In genomic region chr5:120813023-120813422, GRCm38 (mm10) we compare ENCODE assay signal across 9 mouse cellular contexts. TPM values are rescaled to one million over a fixed set of nuclear protein-coding genes. Genes with fewer than 3 reads are reported as not detected.
DNase-seq lines count a peak whose midpoint lies in the region; ATAC-seq and TF ChIP-seq lines count a peak whose summit lies in the region.
"Had no signal": no experiment of that assay in that cellular context is flagged by ENCODE, and none has a peak within 500 bp of the region (broad histone marks: within the 10 kb centered on the region; RNA-seq: fewer than 3 reads in every experiment).

No protein-coding gene starts in this region.

- peak overlapping the region; percentile 66 for H3K4me2 ChIP-seq in lung, embryonic 16.5 days (ENCODE audit: low read depth, low read length)
- peak overlapping the region; percentile 62 for H3K4me2 ChIP-seq in intestine, postnatal 0 days (replicated peaks; ENCODE audit: low read depth)
- peak overlapping the region; percentile 53 for H3K4me2 ChIP-seq in neural tube, embryonic 13.5 days

- no peak for DNase-seq in lung, postnatal 36 days
- DNase-seq in frontal cortex, adult 2 months (ENCODE audit: extremely low spot score in 1 of 2, low spot score in 1 of 2): no peak
- no peak for DNase-seq in spleen, adult 12 weeks (ENCODE audit: low spot score)

- peak overlapping the region; percentile 67 for H3K9ac ChIP-seq in lung, embryonic 16.5 days (ENCODE audit: low read length)
- peak overlapping the region; percentile 18; the same call in 1 of the 2 replicates for H3K9ac ChIP-seq in intestine, postnatal 0 days (ENCODE audit: low read depth, low read length)
- H3K9ac ChIP-seq in neural tube, embryonic 13.5 days: 0 out of 2 replicates have a peak overlapping the region, but pooled peaks have one; percentile 62

- no peaks in the 10 kb centered on the region for H3K36me3 ChIP-seq in lung, embryonic 16.5 days (ENCODE audit: control insufficient read depth, insufficient read depth, low read length)
- no peaks in the 10 kb centered on the region; the same call in 1 of the 2 replicates for H3K36me3 ChIP-seq in intestine, postnatal 0 days (ENCODE audit: control insufficient read depth, insufficient read depth)
- no peaks in the 10 kb centered on the region for H3K36me3 ChIP-seq in neural tube, embryonic 13.5 days

- peak overlapping the region; percentile 55 for H3K4me3 ChIP-seq in lung, embryonic 16.5 days (ENCODE audit: low read length)
- H3K4me3 ChIP-seq in intestine, postnatal 0 days (ENCODE audit: low read depth, low read length): peak overlapping the region; percentile 43
- H3K4me3 ChIP-seq in neural tube, embryonic 13.5 days: no peak overlapping the region

- 0 out of 2 replicates have a peak, but pooled peaks have one; percentile 3 for ATAC-seq in lung, embryonic 16.5 days (ENCODE audit: low read depth)
- peak; percentile 60 for ATAC-seq in erythroblast, adult 5-6 weeks (replicated peaks; ENCODE audit: low FRiP score, poor library complexity, severe bottlenecking)
- no peak for ATAC-seq in intestine, postnatal 0 days
- no peak for ATAC-seq in neural tube, embryonic 13.5 days (ENCODE audit: low read depth)
- ATAC-seq in CD4-positive, CD25-positive, alpha-beta regulatory T cell, adult 4 months: no peak

- TF ChIP-seq CTCF in intestine, postnatal 0 days (IDR thresholded peaks at IDR 0.05; ENCODE audit: low read depth): no peak

- H3K27ac ChIP-seq in lung, embryonic 16.5 days (ENCODE audit: low read length): no peak overlapping the region; the same call in 1 of the 2 replicates
- H3K27ac ChIP-seq in intestine, postnatal 0 days (ENCODE audit: low read depth, low read length): no peak overlapping the region; the same call in 1 of the 2 replicates
- no peak overlapping the region for H3K27ac ChIP-seq in neural tube, embryonic 13.5 days (replicated peaks)

- peaks cover 4% of the 10 kb centered on the region; the same call in 1 of the 2 replicates for H3K4me1 ChIP-seq in lung, embryonic 16.5 days (replicated peaks; ENCODE audit: control insufficient read depth, insufficient read depth, low read length)
- 0 out of 2 replicates have a peak, but pooled peaks cover 4% of the 10 kb centered on the region for H3K4me1 ChIP-seq in intestine, postnatal 0 days (replicated peaks; ENCODE audit: control insufficient read depth, insufficient read depth, low read length)
- H3K4me1 ChIP-seq in neural tube, embryonic 13.5 days (replicated peaks): peaks cover 9% of the 10 kb centered on the region

- no peaks in the 10 kb centered on the region for H3K27me3 ChIP-seq in lung, embryonic 16.5 days (ENCODE audit: control insufficient read depth, insufficient read depth, low read depth, low read length)
- H3K27me3 ChIP-seq in intestine, postnatal 0 days (replicated peaks; ENCODE audit: control insufficient read depth, insufficient read depth, low read length): no peaks in the 10 kb centered on the region
- no peaks in the 10 kb centered on the region for H3K27me3 ChIP-seq in neural tube, embryonic 13.5 days

- H3K9me3 ChIP-seq in lung, embryonic 16.5 days (ENCODE audit: control insufficient read depth, low read length): no peaks in the 10 kb centered on the region
- no peaks in the 10 kb centered on the region for H3K9me3 ChIP-seq in intestine, postnatal 0 days (ENCODE audit: control insufficient read depth)
- no peaks in the 10 kb centered on the region for H3K9me3 ChIP-seq in neural tube, embryonic 13.5 days

- 79% methylated on average over 6 of the region's 6 CpGs for WGBS in lung, embryonic 16.5 days
- WGBS in intestine, postnatal 0 days: 65% methylated on average over 6 of the region's 6 CpGs
- WGBS in neural tube, embryonic 13.5 days: 87% methylated on average over 6 of the region's 6 CpGs

RNA-seq across cellular contexts. Expression of gene Oas1c, which starts 0.7 kb away (rescaled TPM):
- polyA plus RNA-seq in lung, embryonic 16.5 days (2015; fragmentation: Nextera tagmentation; extraction: Ambion mirVana): 0.69 and 1.1 TPM in 2 replicates
- total RNA-seq in erythroblast, adult 5-6 weeks (2015; ENCODE audit: low replicate concordance): 1.7 and 9.8 TPM in 2 replicates
- 2.3 and 3.3 TPM in 2 replicates for total RNA-seq in erythroblast, adult 5-6 weeks (2017; ENCODE audit: low replicate concordance)
- 1.0 and 1.2 TPM in 2 replicates for polyA plus RNA-seq in intestine, postnatal 0 days (2015; fragmentation: Nextera tagmentation; extraction: Ambion mirVana)
- 0.45 and 0.46 TPM in 2 replicates for polyA plus RNA-seq in neural tube, embryonic 13.5 days (2015; fragmentation: Nextera tagmentation; extraction: Ambion mirVana)
- polyA plus RNA-seq in CD4-positive, CD25-positive, alpha-beta regulatory T cell, adult 4 months (2017; shearing (Covaris generic)): 10 to 100 TPM; 16.2 to 19.2 TPM
- polyA plus RNA-seq in frontal cortex, adult 2 months (2012; rRNA removed): 1.2 and 1.6 TPM in 2 replicates

RNA-seq across cellular contexts. Expression of gene Oas1e, which starts 17.7 kb away (rescaled TPM):
- not detected in 2 replicates for polyA plus RNA-seq in lung, embryonic 16.5 days (2015; fragmentation: Nextera tagmentation; extraction: Ambion mirVana)
- 4.2 TPM in 1 of 2 replicates, not detected in the other for total RNA-seq in erythroblast, adult 5-6 weeks (2015; ENCODE audit: low replicate concordance)
- total RNA-seq in erythroblast, adult 5-6 weeks (2017; ENCODE audit: low replicate concordance): 1.4 and 3.9 TPM in 2 replicates
- polyA plus RNA-seq in intestine, postnatal 0 days (2015; fragmentation: Nextera tagmentation; extraction: Ambion mirVana): 0.10 TPM in 1 of 2 replicates, not detected in the other
- 0.14 TPM in 1 of 2 replicates, not detected in the other for polyA plus RNA-seq in neural tube, embryonic 13.5 days (2015; fragmentation: Nextera tagmentation; extraction: Ambion mirVana)
- not detected for polyA plus RNA-seq in CD4-positive, CD25-positive, alpha-beta regulatory T cell, adult 4 months (2017; shearing (Covaris generic))
- not detected in 2 replicates for polyA plus RNA-seq in frontal cortex, adult 2 months (2012; rRNA removed)

RNA-seq across cellular contexts. Expression of gene Oas1f, which starts 34.1 kb away (rescaled TPM):
- polyA plus RNA-seq in lung, embryonic 16.5 days (2015; fragmentation: Nextera tagmentation; extraction: Ambion mirVana): not detected in 2 replicates
- not detected in 2 replicates for total RNA-seq in erythroblast, adult 5-6 weeks (2015; ENCODE audit: low replicate concordance)
- total RNA-seq in erythroblast, adult 5-6 weeks (2017; ENCODE audit: low replicate concordance): not detected in 2 replicates
- polyA plus RNA-seq in intestine, postnatal 0 days (2015; fragmentation: Nextera tagmentation; extraction: Ambion mirVana): not detected in 2 replicates
- not detected in 2 replicates for polyA plus RNA-seq in neural tube, embryonic 13.5 days (2015; fragmentation: Nextera tagmentation; extraction: Ambion mirVana)
- not detected for polyA plus RNA-seq in CD4-positive, CD25-positive, alpha-beta regulatory T cell, adult 4 months (2017; shearing (Covaris generic))
- polyA plus RNA-seq in frontal cortex, adult 2 months (2012; rRNA removed): not detected in 2 replicates

RNA-seq across cellular contexts. Expression of gene Oas3, which starts 35.6 kb away (rescaled TPM):
- 0.10 and 0.11 TPM in 2 replicates for polyA plus RNA-seq in lung, embryonic 16.5 days (2015; fragmentation: Nextera tagmentation; extraction: Ambion mirVana)
- total RNA-seq in erythroblast, adult 5-6 weeks (2015; ENCODE audit: low replicate concordance): 67.2 and 98.2 TPM in 2 replicates
- total RNA-seq in erythroblast, adult 5-6 weeks (2017; ENCODE audit: low replicate concordance): 75.8 and 76.4 TPM in 2 replicates
- 0.66 and 0.78 TPM in 2 replicates for polyA plus RNA-seq in intestine, postnatal 0 days (2015; fragmentation: Nextera tagmentation; extraction: Ambion mirVana)
- polyA plus RNA-seq in neural tube, embryonic 13.5 days (2015; fragmentation: Nextera tagmentation; extraction: Ambion mirVana): 0.45 and 0.56 TPM in 2 replicates
- 10 to 100 TPM; 12.9 to 24.4 TPM for polyA plus RNA-seq in CD4-positive, CD25-positive, alpha-beta regulatory T cell, adult 4 months (2017; shearing (Covaris generic))
- polyA plus RNA-seq in frontal cortex, adult 2 months (2012; rRNA removed): 0.08 and 0.10 TPM in 2 replicates

RNA-seq across cellular contexts. Expression of gene Oas1h, which starts 48.2 kb away (rescaled TPM):
- polyA plus RNA-seq in lung, embryonic 16.5 days (2015; fragmentation: Nextera tagmentation; extraction: Ambion mirVana): not detected in 2 replicates
- not detected in 2 replicates for total RNA-seq in erythroblast, adult 5-6 weeks (2015; ENCODE audit: low replicate concordance)
- total RNA-seq in erythroblast, adult 5-6 weeks (2017; ENCODE audit: low replicate concordance): not detected in 2 replicates
- not detected in 2 replicates for polyA plus RNA-seq in intestine, postnatal 0 days (2015; fragmentation: Nextera tagmentation; extraction: Ambion mirVana)
- polyA plus RNA-seq in neural tube, embryonic 13.5 days (2015; fragmentation: Nextera tagmentation; extraction: Ambion mirVana): not detected in 2 replicates
- not detected for polyA plus RNA-seq in CD4-positive, CD25-positive, alpha-beta regulatory T cell, adult 4 months (2017; shearing (Covaris generic))
- polyA plus RNA-seq in frontal cortex, adult 2 months (2012; rRNA removed): not detected in 2 replicates
- polyA plus RNA-seq: large intestine, adult 2 months had no signal

Comparison
In these comparisons a context has a peak if more than half of its experiments do, and no peak if none do; other contexts are left out.
1. ATAC-seq: peak in lung, embryonic 16.5 days (single experiment) and erythroblast, adult 5-6 weeks (single experiment); none in intestine, postnatal 0 days (single experiment), neural tube, embryonic 13.5 days (single experiment) and CD4-positive, CD25-positive, alpha-beta regulatory T cell, adult 4 months (single experiment).
2. Peak in every context shown above with its lines, with median percentiles within 50 percentile points of each other: H3K4me2 ChIP-seq and H3K9ac ChIP-seq.